Mouse (Mus musculus) small intestine, adult 2 months (tissue): ENCODE data around the gene Ppargc1a. TPM values are rescaled to one million over a fixed set of nuclear protein-coding genes. Genes with fewer than 3 reads are reported as not detected.

Experiments
- H3K27ac ChIP-seq: fragments of 200-500 bp; 2 replicates; pipeline ENCODE4 v1.5.1; 2012; ENCODE audit warnings: low read depth, low read length, control low read depth, inconsistent platforms; ENCODE audit not compliant: insufficient read depth
- H3K27me3 ChIP-seq: fragments of 200-500 bp; 2 replicates; pipeline ENCODE4 v1.6.1; 2012; ENCODE audit warnings: mild to moderate bottlenecking, moderate library complexity, low read length, inconsistent platforms; ENCODE audit not compliant: control insufficient read depth, insufficient read depth
- H3K36me3 ChIP-seq: fragments of 200-500 bp; 2 replicates; pipeline ENCODE4 v1.6.1; 2012; ENCODE audit warnings: mild to moderate bottlenecking, low read length, control low read depth, inconsistent platforms; ENCODE audit not compliant: control insufficient read depth, insufficient read depth
- H3K4me1 ChIP-seq: fragments of 200-500 bp; 2 replicates; pipeline ENCODE4 v1.6.1; 2012; ENCODE audit warnings: low read length, inconsistent platforms, mixed read lengths; ENCODE audit not compliant: control insufficient read depth, insufficient read depth, insufficient read length
- H3K4me3 ChIP-seq: fragments of 200-500 bp; 2 replicates; pipeline ENCODE4 v1.5.1; 2012; ENCODE audit warnings: low read depth, mild to moderate bottlenecking, control low read depth, inconsistent platforms, low read length, moderate library complexity
- CTCF ChIP-seq: fragments of 200-500 bp; IDR thresholded peaks from 2 replicates; pipeline ENCODE4 v1.5.1; 2012; ENCODE audit warnings: low read depth, mild to moderate bottlenecking, control low read depth, inconsistent platforms, low read length, moderate library complexity, mixed read lengths; ENCODE audit not compliant: insufficient replicate concordance, insufficient read length; ENCODE audit errors: extremely low read depth
- POLR2A ChIP-seq: fragments of 200-500 bp; IDR thresholded peaks from 2 replicates; pipeline ENCODE4 v1.6.1; 2012; ENCODE audit warnings: low read depth, mild to moderate bottlenecking, control low read depth, inconsistent platforms, low read length, moderate library complexity
- WGBS: fragments of 180-500 bp; shearing (Covaris S2); methylation state at CpG from one replicate; pipeline ENCODE4 v1.1.7; 2018; 5-methylcytosine and 5-hydroxymethylcytosine counted together
- polyA plus RNA-seq: library from polyadenylated mRNA; depleted of rRNA; stranded (reverse); fragments of >200 nt; gene quantifications from 2 replicates; pipeline ENCODE4 v1.2.3, GENCODE M21; 2012; rRNA removed

The Ppargc1a gene
- 2.1 and 9.0 TPM in 2 replicates for polyA plus RNA-seq

DNA sequence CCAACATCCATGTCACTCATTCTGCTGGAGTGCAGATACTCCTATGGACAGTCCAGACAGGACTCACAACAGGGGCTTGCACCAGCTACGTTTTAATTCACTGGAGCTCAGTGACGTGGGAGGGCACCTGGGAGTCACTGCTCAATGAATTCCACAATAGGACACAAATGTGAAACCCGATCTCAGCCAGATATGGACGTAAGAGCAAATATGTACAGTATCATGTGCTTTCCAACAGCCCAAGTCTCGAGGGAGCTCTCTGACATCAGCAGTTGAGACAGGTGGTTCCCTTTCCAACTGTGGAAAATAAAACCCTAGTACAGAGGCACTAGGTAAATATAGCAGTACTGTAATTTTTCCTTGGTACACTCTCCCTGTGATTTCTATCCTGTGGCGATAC lies at the start of gene Ppargc1a:
Gene Ppargc1a (minus strand): TSS at position 68 of the 400 bp plus-strand sequence.
- H3K27me3 ChIP-seq, result no peaks in the 10 kb centered on the region
- TF ChIP-seq POLR2A, result no peak
- TF ChIP-seq CTCF, result no peak
- no peak within 1 kb of the TSS for H3K27ac ChIP-seq
- no peaks in the 10 kb centered on the region for H3K36me3 ChIP-seq
- 35% methylated on average over 6 of the region's 6 CpGs for WGBS
- H3K4me1 ChIP-seq, result no peaks in the 10 kb centered on the region
- no peak within 1 kb of the TSS for H3K4me3 ChIP-seq

DNA sequence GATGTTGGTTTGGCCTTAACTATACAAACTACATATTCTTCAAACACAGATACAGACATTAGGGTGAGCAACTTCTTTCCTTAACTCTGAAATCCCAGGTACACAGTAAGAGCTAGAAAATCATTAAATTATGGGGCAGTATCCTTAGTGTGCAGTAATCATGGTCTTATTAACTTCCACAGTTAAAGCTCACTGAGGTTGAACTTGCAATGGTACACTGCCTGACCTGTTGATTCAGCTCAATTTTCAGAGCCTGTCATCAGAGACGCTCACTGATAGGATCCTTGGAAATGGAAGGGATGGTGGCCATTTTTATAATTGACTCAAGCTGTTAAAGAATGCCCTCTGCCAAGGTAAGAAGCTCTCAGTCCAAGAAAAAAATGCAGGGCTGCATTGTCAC lies 49.4 kb upstream of the Ppargc1a start:
- no peaks in the 10 kb centered on the region for H3K4me1 ChIP-seq
- no peak overlapping the region for H3K27ac ChIP-seq
- TF ChIP-seq CTCF (no peak), POLR2A (no peak)
- no peaks in the 10 kb centered on the region for H3K36me3 ChIP-seq
- no peaks in the 10 kb centered on the region for H3K27me3 ChIP-seq
- WGBS, result 93% methylated on average over 1 of the region's 1 CpGs
- no peak overlapping the region for H3K4me3 ChIP-seq

DNA sequence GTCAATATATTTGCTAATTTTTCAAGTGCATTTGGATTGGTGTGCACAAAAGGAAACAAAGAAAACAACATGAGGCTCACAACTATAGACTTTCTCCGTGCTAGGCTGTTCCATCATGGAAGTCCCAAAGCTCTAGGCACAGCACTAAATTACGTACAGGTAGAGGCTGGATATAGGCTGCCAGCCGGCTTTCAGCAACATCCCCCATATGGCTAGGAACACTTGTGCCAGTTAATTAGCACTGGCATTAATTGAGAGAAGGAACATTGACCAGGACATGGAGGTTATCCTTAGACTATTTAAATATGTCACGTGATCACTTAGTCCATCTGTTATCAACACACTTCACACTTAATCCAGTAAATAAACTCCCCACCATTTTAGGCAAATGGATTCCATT lies 44.5 kb upstream of the Ppargc1a start:
- no peak overlapping the region for H3K27ac ChIP-seq
- no peak overlapping the region for H3K4me3 ChIP-seq
- H3K4me1 ChIP-seq, result no peaks in the 10 kb centered on the region
- TF ChIP-seq POLR2A (no peak), CTCF (no peak)
- no peaks in the 10 kb centered on the region for H3K27me3 ChIP-seq
- no peaks in the 10 kb centered on the region for H3K36me3 ChIP-seq
- 96% methylated on average over 4 of the region's 4 CpGs for WGBS

DNA sequence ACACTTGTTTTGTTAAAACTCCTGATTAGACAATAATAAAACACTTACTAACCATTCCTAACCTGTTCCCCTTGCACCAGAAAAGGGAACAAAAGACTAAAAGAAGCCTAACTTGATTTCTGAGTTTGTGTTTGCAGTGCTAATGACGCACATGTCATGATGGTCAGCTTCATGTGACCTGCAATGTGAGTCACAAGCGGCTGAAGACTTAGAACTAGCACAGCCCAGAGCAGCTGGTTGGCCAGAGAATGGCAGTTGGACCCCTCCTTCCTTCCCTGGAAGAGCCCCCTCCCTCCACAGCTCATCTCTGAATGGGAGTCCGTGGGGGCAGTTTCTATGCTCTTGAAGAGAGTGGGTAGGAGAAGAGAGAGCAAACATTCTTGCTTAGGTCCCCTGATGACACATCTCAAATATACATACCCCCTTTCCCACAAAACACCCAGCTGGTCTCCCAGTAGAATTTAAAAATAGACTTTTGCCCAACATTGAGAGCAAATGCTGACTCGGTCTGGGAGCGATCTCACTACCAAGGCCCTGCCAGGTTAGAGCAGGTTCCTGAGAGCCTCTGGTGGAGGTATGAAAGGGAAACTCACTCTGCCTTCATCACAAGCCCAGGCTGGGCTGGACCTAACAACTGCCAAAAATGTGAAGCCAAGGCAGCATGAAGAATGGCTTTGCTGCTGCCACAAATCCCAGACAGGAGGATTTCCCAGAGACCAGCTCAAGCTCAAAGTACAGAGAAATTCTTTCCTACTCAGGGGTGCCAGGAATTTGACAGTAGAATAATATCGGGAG lies 40.4 kb upstream of the Ppargc1a start:
- Histone ChIP-seq H3K27me3 (no peaks in the 10 kb centered on the region), H3K4me3 (no peak overlapping the region), H3K4me1 (no peaks in the 10 kb centered on the region), H3K36me3 (no peaks in the 10 kb centered on the region), H3K27ac (no peak overlapping the region)
- 68% methylated on average over 6 of the region's 6 CpGs for WGBS
- TF ChIP-seq POLR2A (no peak), CTCF (no peak)

DNA sequence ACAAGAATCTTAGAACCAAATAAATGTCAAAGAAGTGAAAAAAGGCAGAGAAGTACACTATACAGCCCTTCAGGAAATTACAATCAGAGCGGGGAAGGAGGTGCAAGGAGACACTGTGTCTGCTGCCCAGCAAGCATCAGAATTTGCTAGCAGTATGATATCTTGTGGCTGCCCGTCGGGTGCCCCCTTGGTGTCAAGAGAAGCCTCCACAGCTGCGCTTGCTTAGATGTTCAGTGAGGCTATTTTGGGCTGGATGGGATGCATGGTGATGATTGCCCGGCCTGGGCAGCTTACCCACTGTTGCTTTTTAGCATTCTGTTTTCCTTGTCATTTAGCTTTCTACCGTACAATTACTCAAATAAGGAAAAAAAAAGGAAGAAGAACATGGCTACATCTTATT lies 32.0 kb upstream of the Ppargc1a start:
- H3K4me1 ChIP-seq, result no peaks in the 10 kb centered on the region
- WGBS, result 78% methylated on average over 6 of the region's 6 CpGs
- TF ChIP-seq POLR2A, result no peak
- no peak for TF ChIP-seq CTCF
- no peak overlapping the region for H3K4me3 ChIP-seq
- no peak overlapping the region for H3K27ac ChIP-seq
- no peaks in the 10 kb centered on the region for H3K27me3 ChIP-seq
- no peaks in the 10 kb centered on the region for H3K36me3 ChIP-seq

DNA sequence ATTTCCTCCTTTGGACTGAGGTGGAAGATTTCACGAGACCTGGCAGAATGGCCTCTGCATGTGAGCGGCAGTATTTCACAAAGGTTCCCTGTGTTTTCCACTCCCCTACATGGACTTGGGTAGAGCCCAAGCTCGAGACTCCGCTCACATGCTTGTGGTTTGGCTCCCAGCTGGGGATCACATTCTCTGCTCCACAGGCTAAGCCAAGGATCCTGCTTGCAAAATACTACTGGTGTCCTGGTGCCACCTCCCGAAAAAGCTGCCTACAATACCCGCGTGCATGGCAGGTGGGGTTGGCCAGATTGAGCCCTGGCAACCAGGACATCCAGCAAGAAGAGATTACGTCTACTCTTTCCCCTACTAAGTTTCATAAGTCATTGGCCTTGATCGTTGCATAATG lies 28.1 kb upstream of the Ppargc1a start:
- no peak overlapping the region for H3K4me3 ChIP-seq
- H3K27ac ChIP-seq, result no peak overlapping the region
- WGBS, result 83% methylated on average over 9 of the region's 9 CpGs
- H3K4me1 ChIP-seq, result peaks cover 4% of the 10 kb centered on the region; the same call in 1 of the 2 replicates
- no peaks in the 10 kb centered on the region for H3K36me3 ChIP-seq
- H3K27me3 ChIP-seq, result no peaks in the 10 kb centered on the region
- TF ChIP-seq POLR2A (no peak), CTCF (no peak)

DNA sequence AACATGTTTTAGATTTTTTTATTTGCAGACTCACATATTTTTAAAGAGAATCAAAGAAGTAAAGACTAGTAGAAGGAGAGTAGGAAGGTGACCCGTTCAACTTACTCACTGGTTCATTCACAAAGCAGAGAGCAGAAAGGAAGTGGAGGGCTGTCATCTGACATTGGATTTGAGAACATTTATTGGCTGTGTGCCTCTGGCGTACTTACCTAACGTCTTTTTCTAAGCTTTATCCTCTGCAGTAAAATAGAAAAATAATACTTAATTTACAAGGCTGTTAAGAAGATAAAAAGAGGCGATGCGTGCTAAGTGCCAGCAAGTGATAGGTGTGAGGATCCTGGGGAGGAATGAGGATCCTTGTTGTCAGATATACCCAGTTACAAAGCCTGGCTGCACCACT lies 24.7 kb upstream of the Ppargc1a start:
- Histone ChIP-seq H3K36me3 (no peaks in the 10 kb centered on the region), H3K27ac (no peak overlapping the region), H3K4me3 (no peak overlapping the region), H3K4me1 (peaks cover 4% of the 10 kb centered on the region; the same call in 1 of the 2 replicates), H3K27me3 (no peaks in the 10 kb centered on the region)
- 55% methylated on average over 5 of the region's 5 CpGs for WGBS
- TF ChIP-seq CTCF, result no peak
- no peak for TF ChIP-seq POLR2A
